Mouse (Mus musculus): Measurements from ENCODE around the gene Myh7b.

GRCm38 (mm10) chr2:155655759-155656372, 44.9 kb downstream of the Myh7b start:
- TF ChIP-seq TAL1 (IDR thresholded peaks at IDR 0.05; ENCODE audit: low read length), result no peak
- TF ChIP-seq GATA1 (IDR thresholded peaks at IDR 0.05; ENCODE audit: low read length), result no peak

Data from erythroblast, embryonic 14.5 days (primary cell).